Mouse (Mus musculus): Measurements from ENCODE around the gene 1700025G04Rik.

The 1700025G04Rik gene

GRCm38 (mm10) chr1:151995948-151996697, 93.8 kb downstream of the 1700025G04Rik start:
- in situ Hi-C loops (cut with MboI, MseI), result no loop called here

GRCm38 (mm10) chr1:151994271-151994670, 95.7 kb downstream of the 1700025G04Rik start:
- in situ Hi-C loops (cut with MboI, MseI), result no loop called here

GRCm38 (mm10) chr1:151991505-151991904, 98.4 kb downstream of the 1700025G04Rik start:
- in situ Hi-C loops (cut with MboI, MseI), result no loop called here

- in situ Hi-C loops (cut with MboI, MseI), result no loop called here
These were observed 99.3 kb downstream of the 1700025G04Rik start for GRCm38 (mm10) chr1:151990615-151991014.

- in situ Hi-C loops (cut with MboI, MseI), result loop anchor here (5.0 kb wide), 1 partner anchor 91 kb away; no protein-coding TSS in a partner anchor
These were observed 101.2 kb downstream of the 1700025G04Rik start for GRCm38 (mm10) chr1:151988713-151989112.

GRCm38 (mm10) chr1:151988066-151988465, 101.9 kb downstream of the 1700025G04Rik start:
- in situ Hi-C loops (cut with MboI, MseI), result loop anchor here (5.0 kb wide), 1 partner anchor 91 kb away; no protein-coding TSS in a partner anchor

GRCm38 (mm10) chr1:151986024-151986778, 103.7 kb downstream of the 1700025G04Rik start:
- in situ Hi-C loops (cut with MboI, MseI), result loop anchor here (5.0 kb wide), 1 partner anchor 89 kb away; no protein-coding TSS in a partner anchor

- in situ Hi-C loops (cut with MboI, MseI), result loop anchor here (5.0 kb wide), 1 partner anchor 88 kb away; no protein-coding TSS in a partner anchor
These were observed 104.9 kb downstream of the 1700025G04Rik start for GRCm38 (mm10) chr1:151985056-151985455.

GRCm38 (mm10) chr1:151983991-151984390, 105.9 kb downstream of the 1700025G04Rik start:
- in situ Hi-C loops (cut with MboI, MseI), result loop anchor here (5.0 kb wide), 1 partner anchor 48 kb away; no protein-coding TSS in a partner anchor

- in situ Hi-C loops (cut with MboI, MseI), result loop anchor here (5.0 kb wide), 1 partner anchor 52 kb away; no protein-coding TSS in a partner anchor
These were observed 109.4 kb downstream of the 1700025G04Rik start for GRCm38 (mm10) chr1:151980498-151980897.

GRCm38 (mm10) chr1:151979803-151980456, 110.0 kb downstream of the 1700025G04Rik start:
- in situ Hi-C loops (cut with MboI, MseI), result loop anchor here (5.0 kb wide), 1 partner anchor 52 kb away; no protein-coding TSS in a partner anchor

GRCm38 (mm10) chr1:151978751-151979150, 111.2 kb downstream of the 1700025G04Rik start:
- in situ Hi-C loops (cut with MboI, MseI), result no loop called here

- in situ Hi-C loops (cut with MboI, MseI), result no loop called here
These were observed 112.3 kb downstream of the 1700025G04Rik start for GRCm38 (mm10) chr1:151977596-151977995.

GRCm38 (mm10) chr1:151976850-151977249, 113.1 kb downstream of the 1700025G04Rik start:
- in situ Hi-C loops (cut with MboI, MseI), result no loop called here

GRCm38 (mm10) chr1:151975418-151976379, 114.2 kb downstream of the 1700025G04Rik start:
- in situ Hi-C loops (cut with MboI, MseI), result no loop called here

- in situ Hi-C loops (cut with MboI, MseI), result no loop called here
These were observed 115.0 kb downstream of the 1700025G04Rik start for GRCm38 (mm10) chr1:151974887-151975286.

GRCm38 (mm10) chr1:151974424-151974823, 115.5 kb downstream of the 1700025G04Rik start:
- in situ Hi-C loops (cut with MboI, MseI), result no loop called here

GRCm38 (mm10) chr1:151973110-151973700, 116.7 kb downstream of the 1700025G04Rik start:
- in situ Hi-C loops (cut with MboI, MseI), result no loop called here

- in situ Hi-C loops (cut with MboI, MseI), result no loop called here
These were observed 118.3 kb downstream of the 1700025G04Rik start for GRCm38 (mm10) chr1:151971581-151971980.

- in situ Hi-C loops (cut with MboI, MseI), result no loop called here
These were observed 121.8 kb downstream of the 1700025G04Rik start for GRCm38 (mm10) chr1:151968126-151968525.

All from T-helper 2 cell (primary cell).